Mouse (Mus musculus) intestine, postnatal 0 days (tissue): ENCODE results near the gene Prkag1. TPM values are rescaled to one million over a fixed set of nuclear protein-coding genes. Genes with fewer than 3 reads are reported as not detected.

Experiments used
- ATAC-seq: fragments of 200-750 bp; cut with Nextera tagmentation; 2 replicates; pipeline ENCODE4 v1.8.0; 2017; ENCODE audit warnings: mild to moderate bottlenecking, moderate TSS enrichment, moderate library complexity
- H3K27ac ChIP-seq: fragments of 300-500 bp; sonication (generic); 2 replicates; pipeline ENCODE4 v1.5.1; 2014; ENCODE audit warnings: mild to moderate bottlenecking, low read depth, low read length, moderate library complexity
- H3K27me3 ChIP-seq: fragments of 300-500 bp; sonication (generic); replicated peaks from 2 replicates; pipeline ENCODE4 v1.6.1; 2014; ENCODE audit warnings: low read length, mixed read lengths; ENCODE audit not compliant: control insufficient read depth, insufficient read depth
- H3K36me3 ChIP-seq: fragments of 300-500 bp; sonication (generic); 2 replicates; pipeline ENCODE4 v1.6.1; 2014; ENCODE audit warnings: mild to moderate bottlenecking, moderate library complexity; ENCODE audit not compliant: control insufficient read depth, insufficient read depth
- H3K4me1 ChIP-seq: fragments of 300-500 bp; sonication (generic); replicated peaks from 2 replicates; pipeline ENCODE4 v1.6.1; 2014; ENCODE audit warnings: antibody characterized with exemption, low read length, mixed read lengths; ENCODE audit not compliant: control insufficient read depth, insufficient read depth
- H3K4me2 ChIP-seq: fragments of 300-500 bp; sonication (generic); replicated peaks from 2 replicates; pipeline ENCODE4 v1.6.1; 2014; ENCODE audit warnings: low read depth, mild to moderate bottlenecking, moderate library complexity
- H3K4me3 ChIP-seq: fragments of 300-500 bp; sonication (generic); 2 replicates; pipeline ENCODE4 v1.5.1; 2014; ENCODE audit warnings: low read depth, low read length
- H3K9ac ChIP-seq: fragments of 300-500 bp; sonication (generic); 2 replicates; pipeline ENCODE4 v1.6.1; 2014; ENCODE audit warnings: mild to moderate bottlenecking, low read depth, low read length
- H3K9me3 ChIP-seq: fragments of 300-500 bp; sonication (generic); 2 replicates; pipeline ENCODE4 v1.6.1; 2016; ENCODE audit warnings: mixed run types; ENCODE audit not compliant: control insufficient read depth
- CTCF ChIP-seq: sonication (generic); IDR thresholded peaks from 2 replicates; pipeline ENCODE4 v1.5.1; 2016; ENCODE audit warnings: low read depth, mild to moderate bottlenecking, control low read depth, antibody characterized with exemption, moderate library complexity
- WGBS: fragments of 180-500 bp; shearing (Covaris S2); extraction: QIAGEN DNeasy Blood & Tissue Kit; methylation state at CpG from one replicate; pipeline ENCODE4 v1.1.7; 2014; 5-methylcytosine and 5-hydroxymethylcytosine counted together
- polyA plus RNA-seq: library from polyadenylated mRNA; unstranded; fragments of >200 nt; fragmentation: Nextera tagmentation; extraction: Ambion mirVana; gene quantifications from 2 replicates; pipeline ENCODE4 v1.2.1, GENCODE M21; 2015

Prkag1 gene
- polyA plus RNA-seq, 1 experiment from 2014 or later: 67.0 TPM

DNA sequence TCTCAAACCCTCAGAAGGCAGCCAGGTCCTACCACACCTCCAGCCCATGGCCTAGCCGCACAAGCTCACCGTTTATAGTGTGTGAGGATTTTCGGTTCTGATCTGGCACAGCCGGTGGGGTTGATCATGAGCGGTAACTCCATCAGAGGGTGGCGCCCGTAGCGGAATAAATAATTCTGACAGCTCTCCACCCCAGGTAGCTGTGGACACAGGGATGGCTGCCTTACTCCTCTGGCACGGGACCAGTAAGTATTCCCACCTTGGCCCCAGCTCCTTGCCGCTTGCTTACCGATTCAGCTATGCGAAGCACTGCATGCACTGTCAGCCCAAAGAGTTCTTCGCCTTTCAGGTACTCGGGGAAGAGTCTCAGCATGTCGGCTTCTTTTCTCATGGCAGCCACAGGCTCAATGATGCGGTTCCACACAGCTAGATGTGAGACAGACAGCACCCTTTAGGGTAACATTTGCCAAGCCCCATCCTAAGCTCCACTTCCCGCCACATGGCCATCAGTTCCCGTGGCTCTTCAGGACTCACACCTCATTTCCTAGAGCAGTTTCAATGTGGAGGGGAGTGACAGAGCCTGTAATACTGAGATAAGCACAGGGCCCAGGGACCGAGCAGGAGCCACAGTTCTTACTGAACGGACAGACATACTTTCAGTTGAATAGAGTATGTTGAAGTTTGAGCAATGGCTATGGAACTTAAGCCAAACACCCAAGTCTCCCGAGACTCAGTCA lies 5.9 kb upstream of the Prkag1 start:
- 92% methylated on average over 21 of the region's 21 CpGs for WGBS

GRCm38 (mm10) chr15:98835291-98835690 lies 4.0 kb upstream of the Prkag1 start:
- Histone ChIP-seq H3K4me1 (no peaks in the 10 kb centered on the region), H3K36me3 (peaks cover 76% of the 10 kb centered on the region), H3K9ac (no peak overlapping the region), H3K27ac (no peak overlapping the region), H3K4me2 (no peak overlapping the region), H3K9me3 (no peaks in the 10 kb centered on the region), H3K27me3 (no peaks in the 10 kb centered on the region), H3K4me3 (no peak overlapping the region)
- 93% methylated on average over 14 of the region's 14 CpGs for WGBS
- ATAC-seq: no peak
- no peak for TF ChIP-seq CTCF

More for the DNA sequence above, 5.9 kb upstream of the Prkag1 start:
- H3K4me1 ChIP-seq: no peaks in the 10 kb centered on the region
- no peaks in the 10 kb centered on the region for H3K27me3 ChIP-seq
- no peaks in the 10 kb centered on the region for H3K9me3 ChIP-seq
- H3K9ac ChIP-seq: no peak overlapping the region
- no peak for ATAC-seq
- H3K4me2 ChIP-seq: no peak overlapping the region
- no peak for TF ChIP-seq CTCF
- H3K27ac ChIP-seq: no peak overlapping the region
- no peak overlapping the region for H3K4me3 ChIP-seq
- peaks cover 95% of the 10 kb centered on the region for H3K36me3 ChIP-seq

DNA sequence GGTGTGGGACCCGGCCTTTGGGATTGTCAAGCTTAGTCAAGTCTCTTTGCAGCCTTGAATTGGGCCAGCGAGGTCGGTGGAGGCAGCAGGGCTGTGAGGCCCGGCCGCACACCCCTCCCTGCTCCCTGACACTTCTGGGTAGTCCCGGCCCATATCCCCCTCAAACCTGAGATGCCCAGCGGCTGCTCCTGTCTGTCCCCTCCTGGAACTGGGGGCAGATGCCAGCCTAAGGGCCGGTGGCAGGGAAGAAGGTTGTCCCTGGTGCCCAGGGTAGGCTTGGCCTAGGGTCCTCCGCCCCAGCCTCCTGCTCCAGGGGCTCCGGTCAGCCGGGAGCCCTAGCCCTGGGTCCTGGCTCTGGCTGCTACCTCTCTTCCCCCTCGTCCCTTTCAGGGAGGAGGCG lies 2.7 kb upstream of the Prkag1 start:
- no peak for TF ChIP-seq CTCF
- Histone ChIP-seq H3K9ac (no peak overlapping the region), H3K27me3 (no peaks in the 10 kb centered on the region), H3K36me3 (peaks cover 64% of the 10 kb centered on the region), H3K4me2 (no peak overlapping the region), H3K9me3 (no peaks in the 10 kb centered on the region), H3K4me1 (no peaks in the 10 kb centered on the region), H3K4me3 (no peak overlapping the region), H3K27ac (no peak overlapping the region; the same call in 1 of the 2 replicates)
- no peak for ATAC-seq
- WGBS: 87% methylated on average over 10 of the region's 13 CpGs

DNA sequence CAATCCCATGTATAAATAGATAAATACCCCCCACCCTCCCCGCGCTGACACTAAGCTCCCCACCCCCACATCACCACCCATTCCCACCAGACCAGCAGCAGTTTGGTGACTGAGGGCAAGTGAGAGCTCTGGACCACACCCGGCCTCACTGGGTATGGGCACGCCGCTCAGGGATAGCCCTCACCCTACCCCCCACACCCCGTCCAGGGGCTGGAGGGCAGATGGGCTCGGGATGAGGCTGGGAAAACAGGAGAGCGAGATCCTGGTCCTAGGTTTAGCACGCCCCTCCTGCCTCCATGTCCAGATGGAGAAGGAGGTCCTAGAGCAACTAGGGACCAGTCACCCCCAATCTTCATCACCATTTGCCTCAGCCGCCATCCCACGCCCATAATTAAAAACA lies 2.0 kb upstream of the Prkag1 start:
- Histone ChIP-seq H3K4me2 (no peak overlapping the region), H3K4me3 (no peak overlapping the region), H3K4me1 (no peaks in the 10 kb centered on the region), H3K9ac (no peak overlapping the region), H3K36me3 (peaks cover 56% of the 10 kb centered on the region), H3K9me3 (no peaks in the 10 kb centered on the region), H3K27me3 (no peaks in the 10 kb centered on the region), H3K27ac (no peak overlapping the region)
- ATAC-seq: no peak
- no peak for TF ChIP-seq CTCF
- 85% methylated on average over 11 of the region's 11 CpGs for WGBS

- no peaks in the 10 kb centered on the region for H3K9me3 ChIP-seq
- 53% methylated on average over 12 of the region's 12 CpGs for WGBS
- TF ChIP-seq CTCF: peak; percentile 47
- no peak overlapping the region for H3K9ac ChIP-seq
- no peak overlapping the region for H3K4me3 ChIP-seq
- 0 out of 2 replicates have a peak overlapping the region, but pooled peaks have one; percentile 95 for H3K27ac ChIP-seq
- H3K27me3 ChIP-seq: no peaks in the 10 kb centered on the region
- H3K4me2 ChIP-seq: peak overlapping the region; percentile 74
- no peaks in the 10 kb centered on the region for H3K4me1 ChIP-seq
- H3K36me3 ChIP-seq: peaks cover 54% of the 10 kb centered on the region
- ATAC-seq: no peak
These were observed 1.1 kb upstream of the Prkag1 start for GRCm38 (mm10) chr15:98832161-98833058.

- peak overlapping the region; percentile 74 for H3K4me2 ChIP-seq
- H3K4me3 ChIP-seq: peak overlapping the region; percentile 86
- 11% methylated on average over 9 of the region's 9 CpGs for WGBS
- H3K27me3 ChIP-seq: no peaks in the 10 kb centered on the region
- peaks cover 47% of the 10 kb centered on the region for H3K36me3 ChIP-seq
- H3K9me3 ChIP-seq: no peaks in the 10 kb centered on the region
- peak overlapping the region; percentile 95 for H3K27ac ChIP-seq
- TF ChIP-seq CTCF: no peak
- peak overlapping the region; percentile 89; the same call in 1 of the 2 replicates for H3K9ac ChIP-seq
- H3K4me1 ChIP-seq: no peaks in the 10 kb centered on the region
- ATAC-seq: peak; percentile 17; the same call in 1 of the 2 replicates
These were observed 339 bp upstream of the Prkag1 start for GRCm38 (mm10) chr15:98831684-98832035.
